Mouse (Mus musculus): ENCODE data around the gene Rpgrip1.

Gene Rpgrip1

DNA sequence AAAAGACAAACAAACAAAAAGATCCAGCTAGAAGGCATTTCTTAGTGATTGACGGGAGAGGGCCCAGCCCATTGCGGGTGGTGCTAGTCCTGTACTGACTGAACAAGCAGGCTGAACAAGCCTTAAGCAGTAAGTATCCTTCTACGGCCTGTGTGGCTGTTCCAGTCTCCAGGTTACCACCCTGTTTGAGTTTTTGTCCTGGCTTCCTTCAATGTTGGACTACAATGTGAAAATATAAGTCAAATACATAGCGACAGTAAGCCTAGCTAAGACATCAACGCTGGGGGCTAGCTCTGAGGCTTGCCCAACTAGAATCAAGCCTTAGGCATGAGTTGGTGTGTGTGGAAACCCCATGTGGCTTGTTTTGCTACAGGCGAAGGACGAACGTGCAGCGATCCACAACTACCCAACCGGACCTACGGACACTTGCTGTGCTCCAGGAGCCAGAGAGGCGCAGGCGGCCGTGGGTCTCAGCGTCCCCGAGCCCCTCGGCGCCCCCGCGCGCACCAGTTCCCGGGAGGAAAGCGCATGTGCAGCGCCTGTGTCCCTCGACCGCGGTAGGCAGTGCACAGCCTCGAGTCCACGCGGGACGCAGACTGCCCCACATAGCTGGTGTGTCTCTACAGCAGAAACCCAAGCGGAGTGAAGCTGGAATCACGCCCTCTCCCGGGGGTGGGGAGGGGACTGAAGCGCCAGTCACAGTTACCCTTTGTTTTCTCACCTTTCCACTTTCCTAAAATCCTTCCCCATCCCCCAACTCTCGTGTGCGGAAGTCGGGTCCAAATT, 8.5 kb downstream of the Rpgrip1 start:
- in situ Hi-C loops (cut with MseI, MboI) = no loop called here

DNA sequence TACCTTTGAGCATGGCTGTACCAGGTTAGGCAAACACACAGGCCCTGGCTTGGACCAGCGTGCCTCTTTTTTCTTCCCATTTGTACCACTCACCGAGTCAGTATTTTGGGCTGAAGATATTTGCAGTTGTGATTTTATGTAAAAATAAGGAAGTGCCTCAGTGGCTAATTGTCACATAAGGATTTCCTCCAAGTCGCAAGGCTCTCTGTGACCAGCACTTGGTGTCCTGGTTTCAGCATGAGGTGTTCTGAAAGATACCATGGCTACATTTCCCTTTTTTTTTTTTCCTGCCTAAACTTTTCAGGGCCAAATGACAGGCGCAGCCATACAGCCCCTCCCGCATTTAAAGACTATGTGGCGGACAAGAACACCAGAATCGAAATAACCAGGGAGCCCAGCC, 9.7 kb downstream of the Rpgrip1 start:
- in situ Hi-C loops (cut with MseI, MboI) = no loop called here

DNA sequence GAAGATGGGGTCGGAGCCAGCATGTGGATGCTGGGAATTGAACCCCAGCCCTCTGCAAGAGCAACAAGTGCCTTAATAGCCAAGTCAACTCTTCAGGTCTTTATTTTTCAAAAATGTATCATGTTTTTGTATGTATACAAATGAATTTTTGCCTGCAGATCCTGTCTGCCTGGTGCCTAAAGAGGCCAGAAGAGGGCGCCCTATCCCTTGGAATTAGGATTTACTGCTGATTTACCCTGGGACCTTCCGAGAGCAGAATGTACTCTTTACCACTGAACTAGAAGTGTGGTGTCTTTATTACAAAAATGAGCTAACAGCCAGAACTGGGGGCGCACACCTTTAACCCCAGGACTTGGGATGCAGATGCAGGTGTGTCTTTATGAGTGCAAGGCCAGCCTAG, 13.4 kb downstream of the Rpgrip1 start:
- in situ Hi-C loops (cut with MseI, MboI) = no loop called here

DNA sequence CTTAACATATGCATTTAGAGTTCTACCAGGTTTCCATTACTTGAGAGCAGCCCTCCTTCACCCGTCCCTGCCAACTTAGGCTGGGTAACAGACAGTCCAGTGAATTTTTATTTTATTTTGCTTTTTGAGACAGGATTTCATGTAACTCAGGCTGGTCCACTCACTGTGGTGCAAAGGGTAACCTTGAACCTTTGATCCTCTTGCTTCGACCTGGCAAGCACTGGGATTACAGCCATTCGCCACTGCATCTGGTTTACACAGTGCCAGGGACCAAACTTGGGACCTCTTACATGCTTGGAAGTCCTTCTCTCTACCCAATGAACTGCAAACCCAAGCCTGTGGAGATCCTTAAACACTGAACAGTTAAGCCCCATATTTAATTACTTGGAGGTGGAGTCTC, 14.1 kb downstream of the Rpgrip1 start:
- in situ Hi-C loops (cut with MseI, MboI) = no loop called here

DNA sequence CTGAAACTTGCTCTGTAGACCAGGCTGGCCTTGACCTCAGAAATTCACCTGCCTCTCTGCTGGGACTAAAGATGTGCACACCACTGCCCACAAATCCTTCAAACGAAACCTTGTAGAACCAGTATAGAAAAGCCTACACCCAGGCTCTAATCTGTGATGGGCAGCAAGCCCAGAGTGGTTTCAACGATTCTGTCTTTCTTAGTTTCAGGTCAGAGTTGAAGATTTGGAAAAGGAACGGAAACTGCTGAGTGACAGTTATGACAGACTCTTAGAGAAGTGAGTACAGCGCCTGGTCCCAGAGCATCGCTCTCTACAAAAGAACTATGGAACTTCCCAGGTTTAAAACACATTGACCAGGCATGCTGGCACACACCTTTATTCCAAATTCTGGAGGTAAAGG, 23.1 kb downstream of the Rpgrip1 start:
- in situ Hi-C loops (cut with MseI, MboI) = no loop called here

GRCm38 (mm10) chr14:52140577-52141444, 30.3 kb downstream of the Rpgrip1 start:
- in situ Hi-C loops (cut with MseI, MboI) = no loop called here

GRCm38 (mm10) chr14:52141445-52142127, 31.1 kb downstream of the Rpgrip1 start:
- in situ Hi-C loops (cut with MseI, MboI) = no loop called here

DNA sequence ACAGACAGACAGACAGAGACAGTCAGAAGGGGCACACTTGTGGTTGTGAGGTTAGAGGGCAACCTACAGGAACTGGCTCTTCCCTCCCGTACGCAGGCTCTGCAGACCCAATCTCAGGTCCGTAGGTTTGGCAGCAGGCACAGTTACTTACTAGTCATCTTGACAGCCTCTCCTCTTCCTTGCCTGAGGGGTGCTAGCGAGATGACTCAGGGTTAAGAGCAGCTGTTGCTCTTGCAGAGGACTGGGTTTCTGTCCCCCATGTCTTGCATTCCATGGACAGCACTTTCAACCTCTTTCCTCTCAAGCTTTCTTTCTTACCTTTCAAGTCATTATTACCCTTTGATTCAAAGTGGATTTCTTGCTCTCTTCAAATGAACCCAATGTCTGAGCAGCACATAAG, 33.7 kb downstream of the Rpgrip1 start:
- in situ Hi-C loops (cut with MseI, MboI) = no loop called here

- in situ Hi-C loops (cut with MseI, MboI) = no loop called here
These were observed 36.0 kb downstream of the Rpgrip1 start for GRCm38 (mm10) chr14:52146540-52146939.

- in situ Hi-C loops (cut with MseI, MboI) = no loop called here
These were observed 39.4 kb downstream of the Rpgrip1 start for GRCm38 (mm10) chr14:52149888-52150287.

DNA sequence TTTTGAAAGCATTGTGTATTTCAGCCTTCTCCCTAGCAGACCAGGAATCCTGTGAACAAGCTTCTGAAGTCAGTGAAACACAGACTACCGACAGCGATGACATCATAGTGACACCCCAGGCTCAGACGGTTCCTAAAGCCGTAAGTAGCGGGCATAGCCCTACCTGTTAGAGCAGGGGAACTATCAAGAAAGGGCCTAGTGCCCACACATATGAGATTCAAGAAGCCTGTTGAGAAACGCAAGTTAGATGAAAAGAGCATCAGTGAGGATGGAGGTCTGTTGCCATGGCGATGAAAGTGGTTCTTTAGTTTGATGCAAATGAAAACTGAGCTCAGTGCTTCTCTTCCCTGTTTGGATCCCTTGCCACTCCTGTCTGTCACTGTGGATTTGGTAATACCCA, 41.7 kb downstream of the Rpgrip1 start:
- in situ Hi-C loops (cut with MseI, MboI) = no loop called here

DNA sequence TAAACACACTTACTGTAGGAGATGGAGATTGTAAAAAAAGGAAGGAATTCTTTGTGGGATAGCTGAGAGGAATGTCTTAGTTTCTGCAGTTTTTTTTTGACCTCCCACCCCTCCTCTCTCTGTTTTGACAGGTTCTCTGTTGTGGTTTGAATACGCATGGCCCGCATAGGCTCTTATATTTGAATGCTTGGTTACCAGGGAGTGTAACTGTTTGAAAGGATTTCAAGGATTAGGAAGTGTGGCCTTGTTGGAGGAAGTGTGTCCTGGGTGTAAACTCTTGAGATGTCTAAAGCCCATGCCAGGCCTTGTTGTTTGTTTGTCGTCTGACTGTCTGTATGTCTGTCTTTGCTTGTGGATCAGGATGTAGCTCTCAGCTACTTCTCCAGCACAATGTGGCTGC, 42.1 kb downstream of the Rpgrip1 start:
- in situ Hi-C loops (cut with MseI, MboI) = no loop called here

DNA sequence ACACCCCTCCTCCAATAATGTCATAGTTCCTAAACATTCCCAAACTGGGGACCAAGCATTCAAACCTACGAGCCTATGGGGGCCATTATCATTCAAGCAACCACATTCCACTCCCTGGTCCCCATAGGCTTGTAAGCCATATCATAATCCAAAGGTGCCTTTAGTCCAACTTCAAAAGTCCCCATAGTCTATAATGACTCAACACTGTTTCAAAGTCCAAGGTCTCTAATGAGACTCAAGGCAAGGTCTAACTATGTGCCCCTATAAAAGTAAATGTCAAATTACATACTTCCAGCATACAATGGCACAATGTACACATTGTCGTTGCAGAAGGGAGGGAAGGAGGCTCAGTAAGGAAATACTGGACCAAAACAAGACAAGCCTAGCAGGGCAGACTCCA, 44.5 kb downstream of the Rpgrip1 start:
- in situ Hi-C loops (cut with MseI, MboI) = no loop called here

GRCm38 (mm10) chr14:52160911-52161310, 50.4 kb downstream of the Rpgrip1 start:
- in situ Hi-C loops (cut with MseI, MboI) = no loop called here

- in situ Hi-C loops (cut with MseI, MboI) = no loop called here
These were observed 56.1 kb downstream of the Rpgrip1 start for GRCm38 (mm10) chr14:52166571-52166970.

DNA sequence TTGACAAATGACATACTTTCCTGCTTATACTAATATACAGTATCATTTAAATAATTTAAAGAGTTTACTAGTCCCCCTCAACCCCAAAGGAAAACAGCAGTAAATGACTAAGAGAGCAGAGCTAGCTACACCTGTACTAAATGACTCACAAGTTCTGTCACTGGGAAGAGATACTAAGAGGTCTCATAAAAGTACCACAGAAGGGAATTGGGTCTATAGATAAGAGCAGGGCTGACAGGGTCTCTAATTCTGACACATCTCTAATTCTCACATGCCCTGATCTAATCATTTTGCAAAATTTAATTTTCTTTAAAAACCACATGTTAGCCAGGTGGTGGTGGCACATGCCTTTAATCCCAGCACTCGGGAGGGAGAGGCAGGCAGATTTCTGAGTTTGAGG, 78.3 kb downstream of the Rpgrip1 start:
- in situ Hi-C loops (cut with MseI, MboI) = no loop called here

DNA sequence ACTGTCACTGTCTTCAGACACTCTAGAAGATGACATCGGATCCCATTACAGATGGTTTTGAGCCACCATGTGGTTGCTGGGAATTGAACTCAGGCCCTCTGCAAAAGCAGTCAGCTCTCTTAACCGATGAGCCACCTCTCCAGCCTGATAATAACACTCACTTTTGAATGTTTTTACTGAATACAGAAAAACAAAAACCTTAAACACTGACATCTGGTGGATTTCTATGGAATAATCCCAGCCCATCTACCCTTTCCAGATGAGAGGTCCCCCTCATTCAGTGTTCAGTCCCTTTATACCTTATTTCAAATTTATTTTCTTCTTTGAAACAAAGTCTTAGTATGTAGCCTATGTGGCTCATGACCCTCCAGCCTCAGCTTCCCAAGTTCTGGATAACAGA, 79.0 kb downstream of the Rpgrip1 start:
- in situ Hi-C loops (cut with MseI, MboI) = no loop called here

DNA sequence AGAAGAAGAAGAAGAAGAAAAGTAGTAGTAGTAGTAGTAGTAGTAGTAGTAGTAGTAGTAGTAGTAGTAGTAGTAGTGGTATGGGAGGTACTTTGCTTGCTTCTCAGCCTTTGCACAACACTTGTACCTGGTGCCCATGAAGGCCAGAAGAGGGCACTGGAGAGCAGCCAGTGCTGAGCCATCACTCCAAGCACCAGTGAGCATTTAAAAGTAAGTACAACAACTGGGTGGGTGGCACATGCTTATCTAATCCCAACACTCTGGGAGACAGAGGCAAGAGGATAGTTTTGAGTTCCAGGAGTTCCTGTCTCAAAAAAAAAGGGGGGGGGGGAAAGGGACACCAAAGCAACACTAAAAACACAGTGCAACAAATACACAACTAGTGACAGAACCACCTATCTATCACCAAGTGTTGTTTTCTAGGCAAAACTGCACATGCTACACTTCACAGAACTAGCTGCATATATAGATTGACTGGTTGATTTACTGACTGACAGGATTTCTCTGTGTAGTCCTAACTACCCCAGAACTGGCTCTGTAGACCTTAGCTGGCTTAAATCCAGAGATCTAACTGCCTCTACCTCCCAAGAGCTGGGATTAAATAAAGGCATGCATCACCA, 80.3 kb downstream of the Rpgrip1 start:
- in situ Hi-C loops (cut with MseI, MboI) = no loop called here

GRCm38 (mm10) chr14:52195691-52196090, 85.2 kb downstream of the Rpgrip1 start:
- in situ Hi-C loops (cut with MseI, MboI) = no loop called here

DNA sequence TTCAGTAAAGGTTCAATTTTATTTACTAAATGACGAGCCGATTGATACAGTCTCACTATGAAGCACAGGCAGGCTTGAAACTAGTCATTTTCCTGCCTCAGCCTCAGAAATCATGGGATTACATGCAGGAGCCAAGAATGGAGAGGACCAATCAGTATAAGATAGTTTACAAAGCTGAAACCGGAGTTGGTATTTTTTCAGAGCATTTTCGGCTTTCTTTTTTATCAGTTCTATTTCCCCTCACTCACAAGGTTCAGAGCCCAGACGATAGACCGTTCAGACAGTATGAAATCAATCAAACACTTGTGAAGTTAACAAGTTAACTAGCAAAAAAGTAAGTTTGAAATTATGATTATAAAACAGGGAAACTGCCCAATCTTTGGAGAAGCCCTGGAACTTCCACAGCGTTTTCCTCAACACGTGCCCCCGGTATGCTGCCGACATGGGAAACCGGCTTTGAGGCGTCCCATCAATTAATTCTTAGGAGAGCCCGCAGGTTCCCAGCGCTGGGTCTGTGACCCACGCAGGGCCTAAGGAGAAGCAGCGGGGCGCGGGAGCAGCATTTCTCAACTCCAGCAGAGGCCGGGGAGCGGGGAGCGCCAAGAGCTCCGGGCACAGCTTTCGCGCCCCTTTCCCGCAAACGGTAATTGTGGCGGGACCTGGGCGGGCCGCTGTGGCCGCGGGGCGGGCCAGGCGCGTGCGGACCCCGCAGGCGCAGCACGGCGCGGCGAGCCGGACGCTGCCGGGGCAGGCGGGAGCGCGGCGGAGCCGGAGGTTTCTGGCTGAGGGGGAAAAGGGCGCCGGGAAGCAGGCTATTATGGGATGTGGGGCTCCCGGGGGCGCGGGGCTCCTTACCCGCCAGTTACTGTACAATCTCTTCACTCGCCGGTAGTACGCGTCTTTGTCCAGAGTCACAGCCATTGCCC, 86.0 kb downstream of the Rpgrip1 start:
- in situ Hi-C loops (cut with MseI, MboI) = no loop called here
